In the genomic region with DNA sequence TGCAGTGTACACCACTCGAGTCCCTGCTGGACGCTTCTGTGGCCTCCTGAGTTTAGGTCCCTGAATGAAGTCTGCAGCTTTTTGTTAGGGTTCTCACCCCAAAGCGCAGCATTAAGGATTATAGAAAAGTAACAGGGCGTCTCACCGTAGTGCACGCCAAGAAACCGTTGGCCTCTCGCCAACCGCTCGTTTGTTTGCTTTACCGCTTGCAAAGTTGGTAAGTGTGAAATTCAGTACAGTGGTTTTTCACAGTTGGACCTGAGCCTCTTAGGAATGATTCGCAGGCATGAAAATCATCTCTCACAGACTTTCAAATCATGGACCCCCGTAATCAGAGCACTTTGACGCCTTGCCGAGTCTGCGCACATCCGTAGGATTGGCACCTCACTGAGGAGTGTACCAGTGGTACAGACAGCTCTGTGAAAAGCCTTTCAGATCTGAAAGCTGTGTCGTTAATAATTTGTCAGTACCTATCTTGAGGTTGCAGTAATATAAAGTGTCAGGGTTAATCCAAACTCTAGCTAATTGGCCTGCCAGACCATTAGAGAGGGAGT, we compare ENCODE assay signal across 10 mouse cellular contexts.
A peak's percentile ranks its signal among the peaks of the same experiment; 100 is the strongest.
DNase-seq lines count a peak whose midpoint lies in the region; ATAC-seq lines count a peak whose summit lies in the region.
"Had no signal": no experiment of that assay in that cellular context is flagged by ENCODE, and none has a peak within 500 bp of the region (broad histone marks: within the 10 kb centered on the region; RNA-seq: fewer than 3 reads in every experiment).

No protein-coding gene starts in this region.

- intact Hi-C loops in left cerebral cortex, postnatal 10 days (cut with DNase I), result loop anchor here (10.0 kb wide), 1 partner anchor 136 kb away; a partner anchor contains a TSS

- H3K4me1 ChIP-seq in midbrain, embryonic 16.5 days (ENCODE audit: control insufficient read depth, insufficient read depth, low read length), result peaks cover 6% of the 10 kb centered on the region
- no peaks in the 10 kb centered on the region for H3K4me1 ChIP-seq in intestine, embryonic 15.5 days (replicated peaks)
- no peaks in the 10 kb centered on the region for H3K4me1 ChIP-seq in heart, embryonic 11.5 days (ENCODE audit: control insufficient read depth, insufficient read depth, low read length)

- peak; percentile 54; the same call in 1 of the 2 replicates for ATAC-seq in midbrain, embryonic 16.5 days
- no peak for ATAC-seq in intestine, embryonic 15.5 days
- no peak for ATAC-seq in heart, embryonic 11.5 days (replicated peaks; ENCODE audit: insufficient number of reproducible peaks, low FRiP score, low TSS enrichment)

- peaks cover 32% of the 10 kb centered on the region for H3K36me3 ChIP-seq in midbrain, embryonic 16.5 days (ENCODE audit: control insufficient read depth, insufficient read depth, low read length)
- H3K36me3 ChIP-seq in intestine, embryonic 15.5 days, result peaks cover 5% of the 10 kb centered on the region; the same call in 1 of the 2 replicates
- peaks cover 17% of the 10 kb centered on the region for H3K36me3 ChIP-seq in heart, embryonic 11.5 days (ENCODE audit: control insufficient read depth, insufficient read depth, low read length)

- no peaks in the 10 kb centered on the region for H3K9me3 ChIP-seq in midbrain, embryonic 16.5 days (replicated peaks; ENCODE audit: control insufficient read depth, low read length, poor library complexity, severe bottlenecking)
- no peaks in the 10 kb centered on the region for H3K9me3 ChIP-seq in intestine, embryonic 15.5 days
- no peaks in the 10 kb centered on the region for H3K9me3 ChIP-seq in heart, embryonic 11.5 days (replicated peaks; ENCODE audit: control insufficient read depth, low read length)
- H3K9me3 ChIP-seq: embryonic facial prominence, embryonic 15.5 days had no signal

- no peak overlapping the region for H3K4me3 ChIP-seq in midbrain, embryonic 16.5 days (ENCODE audit: low read depth, low read length)
- H3K4me3 ChIP-seq in intestine, embryonic 15.5 days (replicated peaks), result no peak overlapping the region
- H3K4me3 ChIP-seq in heart, embryonic 11.5 days (ENCODE audit: low read depth, low read length), result no peak overlapping the region
- H3K4me3 ChIP-seq: embryonic facial prominence, embryonic 15.5 days had no signal

- no peaks in the 10 kb centered on the region for H3K27me3 ChIP-seq in midbrain, embryonic 16.5 days (ENCODE audit: control insufficient read depth, insufficient read depth, low read depth, low read length)
- H3K27me3 ChIP-seq in intestine, embryonic 15.5 days (replicated peaks), result no peaks in the 10 kb centered on the region
- no peaks in the 10 kb centered on the region for H3K27me3 ChIP-seq in heart, embryonic 11.5 days (ENCODE audit: control insufficient read depth, insufficient read depth, low read length)
- H3K27me3 ChIP-seq: embryonic facial prominence, embryonic 15.5 days had no signal

- DNase-seq in cerebellum, adult 18-20 months, result peak; percentile 18 to 47
- DNase-seq in cerebellum, adult 8-10 months, result no peak
- peak; percentile 67 to 71 for DNase-seq in kidney, postnatal 4 days
- no peak for DNase-seq in kidney, adult 9 months
- peak; percentile 36 to 66 for DNase-seq in left cerebral cortex, postnatal 10 days (ENCODE audit: extremely low spot score in 1 of 2, low spot score in 2 of 2)

- no peak overlapping the region for H3K27ac ChIP-seq in midbrain, embryonic 16.5 days (ENCODE audit: low read length)
- H3K27ac ChIP-seq in intestine, embryonic 15.5 days, result no peak overlapping the region
- H3K27ac ChIP-seq in heart, embryonic 11.5 days (ENCODE audit: low read depth, low read length), result no peak overlapping the region
- H3K27ac ChIP-seq: embryonic facial prominence, embryonic 15.5 days; macrophage had no signal

- WGBS in midbrain, embryonic 16.5 days, result 43% methylated on average over 18 of the region's 18 CpGs
- 78% methylated on average over 18 of the region's 18 CpGs for WGBS in intestine, embryonic 15.5 days
- 87% methylated on average over 18 of the region's 18 CpGs for WGBS in heart, embryonic 11.5 days (ENCODE audit: insufficient replicate concordance)

- H3K9ac ChIP-seq in midbrain, embryonic 16.5 days (ENCODE audit: low read depth, low read length), result no peak overlapping the region
- no peak overlapping the region for H3K9ac ChIP-seq in intestine, embryonic 15.5 days
- no peak overlapping the region for H3K9ac ChIP-seq in heart, embryonic 11.5 days (ENCODE audit: low read depth, low read length)
- H3K9ac ChIP-seq: embryonic facial prominence, embryonic 15.5 days had no signal

- peak overlapping the region; percentile 20; the same call in 1 of the 2 replicates for H3K4me2 ChIP-seq in midbrain, embryonic 16.5 days (ENCODE audit: low read length)
- H3K4me2 ChIP-seq in intestine, embryonic 15.5 days (replicated peaks), result no peak overlapping the region
- no peak overlapping the region for H3K4me2 ChIP-seq in heart, embryonic 11.5 days
- H3K4me2 ChIP-seq: embryonic facial prominence, embryonic 15.5 days had no signal

Comparison
In these comparisons a context has a peak if more than half of its experiments do, and no peak if none do; other contexts are left out.
1. DNase-seq: peak in cerebellum, adult 18-20 months (2 of 2), kidney, postnatal 4 days (2 of 2) and left cerebral cortex, postnatal 10 days (2 of 2); none in cerebellum, adult 8-10 months (single experiment) and kidney, adult 9 months (single experiment).